Mouse (Mus musculus) ES-Bruce4 (cell line): ENCODE data around the gene Nosip. TPM values are rescaled to one million over a fixed set of nuclear protein-coding genes. Genes with fewer than 3 reads are reported as not detected.
A peak's percentile ranks its signal among the peaks of the same experiment; 100 is the strongest.
"Not testable (repeated sequence)": the region's sequence is repeated elsewhere in the genome, so short reads cannot be mapped to it uniquely, and the experiment has no call there.

ENCODE experiments used
- H3K27ac ChIP-seq: 2 replicates; pipeline ENCODE4 v1.5.1; 2012; ENCODE audit warnings: low read length, inconsistent platforms; ENCODE audit not compliant: insufficient read depth
- H3K27me3 ChIP-seq: 2 replicates; pipeline ENCODE4 v1.6.1; 2012; ENCODE audit warnings: mild to moderate bottlenecking, low read length, inconsistent platforms; ENCODE audit not compliant: control insufficient read depth, poor library complexity, insufficient read depth, severe bottlenecking
- H3K36me3 ChIP-seq: 2 replicates; pipeline ENCODE4 v1.6.1; 2012; ENCODE audit warnings: inconsistent platforms, mild to moderate bottlenecking, low read length, moderate library complexity; ENCODE audit not compliant: control insufficient read depth, poor library complexity, insufficient read depth, severe bottlenecking
- H3K4me1 ChIP-seq: one replicate; pipeline ENCODE4 v1.8.1; 2011; ENCODE audit warnings: low read length; ENCODE audit not compliant: control insufficient read depth, insufficient read depth
- H3K4me3 ChIP-seq: 2 replicates; pipeline ENCODE4 v1.5.1; 2011; ENCODE audit warnings: low read depth, mild to moderate bottlenecking, low read length
- H3K9ac ChIP-seq: 2 replicates; pipeline ENCODE4 v1.6.1; 2012; ENCODE audit warnings: low read depth, mild to moderate bottlenecking, inconsistent platforms; ENCODE audit not compliant: poor library complexity, severe bottlenecking
- H3K9me3 ChIP-seq: replicated peaks from 2 replicates; pipeline ENCODE4 v1.6.1; 2012; ENCODE audit warnings: mild to moderate bottlenecking, low read length, inconsistent platforms; ENCODE audit not compliant: control insufficient read depth, poor library complexity, insufficient read depth, severe bottlenecking
- CTCF ChIP-seq: IDR thresholded peaks from one replicate; pipeline ENCODE4 v1.8.1; 2011; ENCODE audit warnings: low read depth, low read length
- EP300 ChIP-seq: IDR thresholded peaks from 2 replicates; pipeline ENCODE4 v1.6.1; 2011; ENCODE audit warnings: low read depth, low read length; ENCODE audit not compliant: insufficient read depth
- POLR2A ChIP-seq: IDR thresholded peaks from one replicate; pipeline ENCODE4 v1.8.1; 2011; ENCODE audit warnings: low read length; ENCODE audit not compliant: insufficient read depth
- polyA plus RNA-seq: library from polyadenylated mRNA; stranded (reverse); fragments of >200 nt; gene quantifications from 2 replicates; pipeline ENCODE4 v1.2.4, GENCODE M21; 2011; ENCODE audit warnings: low read depth; ENCODE audit not compliant: missing spikeins, insufficient read depth, insufficient read length

The Nosip gene
- polyA plus RNA-seq, 1 experiment, result 62.4 TPM

DNA sequence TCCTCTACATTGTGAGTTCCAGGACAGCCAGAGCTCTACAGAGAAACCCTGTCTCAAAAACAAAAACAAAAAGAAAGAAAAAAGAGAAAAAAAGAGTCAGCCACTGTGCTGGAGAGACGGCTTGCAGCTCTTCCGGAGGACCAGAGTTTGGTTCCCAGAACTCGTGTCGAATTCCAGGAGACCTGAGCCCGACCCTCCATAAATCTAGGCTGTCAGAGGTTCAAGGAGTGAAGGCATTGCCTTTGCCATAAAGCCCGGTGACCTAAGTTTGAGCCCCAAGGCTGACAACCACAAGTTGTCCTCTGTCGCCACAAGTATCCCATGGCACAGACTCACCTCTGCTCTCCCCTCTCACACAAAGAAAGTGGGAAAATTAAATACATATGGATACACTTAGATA lies 31.9 kb downstream of the Nosip start:
- no peak for TF ChIP-seq EP300
- TF ChIP-seq POLR2A, result no peak
- TF ChIP-seq CTCF, result no peak
- Histone ChIP-seq H3K9ac (no peak overlapping the region), H3K36me3 (no peaks in the 10 kb centered on the region), H3K27ac (no peak overlapping the region), H3K4me1 (peaks cover 6% of the 10 kb centered on the region), H3K9me3 (no peaks in the 10 kb centered on the region), H3K4me3 (no peak overlapping the region), H3K27me3 (no peaks in the 10 kb centered on the region)

DNA sequence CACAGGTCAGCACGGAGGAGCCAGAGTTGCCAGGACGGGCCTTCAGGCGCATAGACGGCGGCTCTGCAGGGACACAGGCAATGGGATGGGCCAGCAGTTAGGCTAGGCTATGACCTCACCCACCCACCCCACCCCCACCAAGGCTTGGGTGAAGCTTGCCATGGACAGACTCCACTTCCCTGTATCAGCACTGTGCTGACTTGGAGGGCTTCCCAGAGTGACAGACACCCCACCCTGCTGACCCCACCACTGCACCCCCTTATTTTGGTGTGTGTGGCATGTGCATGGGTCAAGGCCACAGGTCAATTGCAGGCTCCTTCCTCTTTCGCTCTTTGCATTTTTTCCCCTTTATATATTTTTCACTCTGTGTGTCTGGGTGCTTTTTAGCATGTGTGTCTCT lies 33.1 kb downstream of the Nosip start:
- H3K27me3 ChIP-seq, result no peaks in the 10 kb centered on the region
- peaks cover 6% of the 10 kb centered on the region for H3K4me1 ChIP-seq
- no peaks in the 10 kb centered on the region for H3K9me3 ChIP-seq
- no peak overlapping the region for H3K9ac ChIP-seq
- no peaks in the 10 kb centered on the region for H3K36me3 ChIP-seq
- no peak overlapping the region for H3K27ac ChIP-seq
- TF ChIP-seq POLR2A, result no peak
- no peak for TF ChIP-seq EP300
- TF ChIP-seq CTCF, result no peak
- no peak overlapping the region for H3K4me3 ChIP-seq

GRCm38 (mm10) chr7:45095965-45096364 lies 33.7 kb downstream of the Nosip start:
- H3K4me1 ChIP-seq, H3K9ac ChIP-seq, H3K27ac ChIP-seq, H3K9me3 ChIP-seq, H3K36me3 ChIP-seq, H3K27me3 ChIP-seq, H3K4me3 ChIP-seq: not testable (repeated sequence)

- Histone ChIP-seq H3K4me3 (no peak overlapping the region), H3K27me3 (no peaks in the 10 kb centered on the region), H3K4me1 (peaks cover 6% of the 10 kb centered on the region), H3K27ac (no peak overlapping the region), H3K9me3 (no peaks in the 10 kb centered on the region), H3K36me3 (no peaks in the 10 kb centered on the region), H3K9ac (no peak overlapping the region)
- no peak for TF ChIP-seq CTCF
Measured at GRCm38 (mm10) chr7:45097479-45097878, 35.2 kb downstream of the Nosip start.

DNA sequence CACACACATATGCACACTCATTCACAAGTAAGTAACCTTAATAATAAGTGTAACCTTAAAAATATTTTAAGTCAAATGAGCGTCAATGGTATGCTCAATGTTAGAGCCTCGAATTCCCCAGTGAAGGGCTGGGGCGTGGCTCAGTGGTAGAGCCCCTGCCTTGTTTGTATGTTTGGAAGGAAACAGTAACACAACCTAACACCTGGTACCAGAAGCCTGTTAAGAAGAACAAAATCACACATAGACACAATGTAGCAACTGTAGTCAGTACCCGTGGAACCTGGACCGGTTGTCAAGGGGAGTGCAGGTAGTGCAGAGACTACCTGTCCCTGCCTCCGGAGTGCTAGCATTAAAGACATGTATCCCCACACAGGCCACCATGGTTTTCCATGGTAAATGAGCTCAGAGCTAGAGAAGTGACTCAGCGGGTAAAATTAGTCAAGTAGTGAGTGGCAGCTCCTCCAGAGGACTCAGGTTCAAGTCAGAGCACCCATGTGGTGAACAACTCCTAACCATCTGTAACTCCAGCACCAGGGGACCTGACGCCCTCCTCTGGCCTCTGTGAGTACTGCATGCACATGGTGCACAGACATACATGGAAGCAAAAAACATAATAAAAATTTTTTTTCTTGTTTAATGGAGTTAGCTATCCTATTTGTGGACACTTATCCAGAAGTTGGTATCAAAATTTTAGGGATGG lies 36.5 kb downstream of the Nosip start:
- Histone ChIP-seq H3K4me1 (peaks cover 2% of the 10 kb centered on the region), H3K4me3 (no peak overlapping the region), H3K9me3 (no peaks in the 10 kb centered on the region), H3K27ac (no peak overlapping the region), H3K9ac (no peak overlapping the region), H3K27me3 (no peaks in the 10 kb centered on the region), H3K36me3 (no peaks in the 10 kb centered on the region)
- peak; percentile 69 for TF ChIP-seq CTCF
- TF ChIP-seq EP300, result no peak

- Histone ChIP-seq H3K9ac (no peak overlapping the region), H3K9me3 (no peaks in the 10 kb centered on the region), H3K27me3 (no peaks in the 10 kb centered on the region), H3K4me3 (no peak overlapping the region), H3K36me3 (no peaks in the 10 kb centered on the region), H3K4me1 (peaks cover 3% of the 10 kb centered on the region), H3K27ac (no peak overlapping the region)
- TF ChIP-seq POLR2A, result no peak
- no peak for TF ChIP-seq EP300
- no peak for TF ChIP-seq CTCF
Measured at GRCm38 (mm10) chr7:45100046-45100445, 37.8 kb downstream of the Nosip start.

GRCm38 (mm10) chr7:45102441-45102840 lies 40.2 kb downstream of the Nosip start:
- Histone ChIP-seq H3K27ac (no peak overlapping the region), H3K27me3 (no peaks in the 10 kb centered on the region), H3K36me3 (no peaks in the 10 kb centered on the region), H3K4me1 (peaks cover 2% of the 10 kb centered on the region), H3K4me3 (no peak overlapping the region), H3K9me3 (no peaks in the 10 kb centered on the region), H3K9ac (no peak overlapping the region)
- TF ChIP-seq POLR2A (no peak), EP300 (no peak), CTCF (no peak)
